Mouse (Mus musculus): ENCODE data around the gene Tprg. TPM values are rescaled to one million over a fixed set of nuclear protein-coding genes. Genes with fewer than 3 reads are reported as not detected.

Tprg gene
- polyA plus RNA-seq (2015; fragmentation: Nextera tagmentation; extraction: Ambion mirVana), result 0.15 TPM in 1 of 2 replicates, not detected in the other

- 93% methylated on average over 5 of the region's 5 CpGs for WGBS
- no peak for ATAC-seq (replicated peaks)
- no peaks in the 10 kb centered on the region for H3K4me1 ChIP-seq
- no peaks in the 10 kb centered on the region for H3K36me3 ChIP-seq (replicated peaks)
- no peak within 1 kb of the TSS for H3K27ac ChIP-seq
- H3K4me2 ChIP-seq, result no peak within 1 kb of the TSS
- H3K9me3 ChIP-seq, result no peaks in the 10 kb centered on the region
- H3K27me3 ChIP-seq (replicated peaks), result no peaks in the 10 kb centered on the region
- H3K4me3 ChIP-seq, result no peak within 1 kb of the TSS
- H3K9ac ChIP-seq, result no peak within 1 kb of the TSS
Observed at GRCm38 (mm10) chr16:25286517-25286916, at the start of gene Tprg. TSS of gene Tprg (plus strand) at chr16:25286817.

- H3K4me1 ChIP-seq, result no peaks in the 10 kb centered on the region
- ATAC-seq (replicated peaks), result no peak
- H3K27me3 ChIP-seq (replicated peaks), result no peaks in the 10 kb centered on the region
- no peak overlapping the region for H3K4me2 ChIP-seq
- H3K36me3 ChIP-seq (replicated peaks), result no peaks in the 10 kb centered on the region
- no peaks in the 10 kb centered on the region for H3K9me3 ChIP-seq
- WGBS, result 86% methylated on average over 11 of the region's 11 CpGs
- no peak overlapping the region for H3K9ac ChIP-seq
- H3K4me3 ChIP-seq, result no peak overlapping the region
- H3K27ac ChIP-seq, result no peak overlapping the region
Observed at GRCm38 (mm10) chr16:25238274-25239050, 48.2 kb upstream of the Tprg start.

- Histone ChIP-seq H3K27me3 (replicated peaks) (no peaks in the 10 kb centered on the region), H3K4me3 (no peak overlapping the region), H3K4me1 (no peaks in the 10 kb centered on the region), H3K4me2 (no peak overlapping the region), H3K27ac (no peak overlapping the region), H3K9ac (no peak overlapping the region), H3K36me3 (replicated peaks) (no peaks in the 10 kb centered on the region), H3K9me3 (no peaks in the 10 kb centered on the region)
- ATAC-seq (replicated peaks), result no peak
- 88% methylated on average over 6 of the region's 6 CpGs for WGBS
Observed at GRCm38 (mm10) chr16:25248889-25249288, 37.7 kb upstream of the Tprg start.

- Histone ChIP-seq H3K4me2 (no peak overlapping the region), H3K9me3 (no peaks in the 10 kb centered on the region), H3K27me3 (replicated peaks) (no peaks in the 10 kb centered on the region), H3K9ac (no peak overlapping the region), H3K4me1 (no peaks in the 10 kb centered on the region), H3K4me3 (no peak overlapping the region), H3K27ac (no peak overlapping the region), H3K36me3 (replicated peaks) (no peaks in the 10 kb centered on the region)
- no peak for ATAC-seq (replicated peaks)
- WGBS, result 89% methylated on average over 6 of the region's 6 CpGs
Observed at GRCm38 (mm10) chr16:25250129-25250749, 36.4 kb upstream of the Tprg start.

- Histone ChIP-seq H3K9ac (no peak overlapping the region), H3K27me3 (replicated peaks) (no peaks in the 10 kb centered on the region), H3K4me2 (no peak overlapping the region), H3K4me3 (no peak overlapping the region), H3K27ac (no peak overlapping the region), H3K36me3 (replicated peaks) (no peaks in the 10 kb centered on the region), H3K4me1 (no peaks in the 10 kb centered on the region), H3K9me3 (no peaks in the 10 kb centered on the region)
- no peak for ATAC-seq (replicated peaks)
- 76% methylated on average over 9 of the region's 9 CpGs for WGBS
Observed at GRCm38 (mm10) chr16:25251080-25251479, 35.5 kb upstream of the Tprg start.

GRCm38 (mm10) chr16:25254646-25255045, 32.0 kb upstream of the Tprg start:
- Histone ChIP-seq H3K36me3 (replicated peaks) (no peaks in the 10 kb centered on the region), H3K9me3 (no peaks in the 10 kb centered on the region), H3K9ac (no peak overlapping the region), H3K4me1 (no peaks in the 10 kb centered on the region), H3K27me3 (replicated peaks) (no peaks in the 10 kb centered on the region), H3K4me3 (no peak overlapping the region), H3K4me2 (no peak overlapping the region), H3K27ac (no peak overlapping the region)
- no peak for ATAC-seq (replicated peaks)
- WGBS, result 76% methylated on average over 6 of the region's 6 CpGs

GRCm38 (mm10) chr16:25255186-25255585, 31.4 kb upstream of the Tprg start:
- Histone ChIP-seq H3K27me3 (replicated peaks) (no peaks in the 10 kb centered on the region), H3K9me3 (no peaks in the 10 kb centered on the region), H3K36me3 (replicated peaks) (no peaks in the 10 kb centered on the region), H3K27ac (no peak overlapping the region), H3K4me2 (no peak overlapping the region), H3K9ac (no peak overlapping the region), H3K4me1 (no peaks in the 10 kb centered on the region), H3K4me3 (no peak overlapping the region)
- WGBS, result 89% methylated on average over 11 of the region's 11 CpGs
- ATAC-seq (replicated peaks), result 0 out of 2 replicates have a peak, but pooled peaks have one; percentile 56

- 86% methylated on average over 8 of the region's 8 CpGs for WGBS
Observed at GRCm38 (mm10) chr16:25255603-25256260, 30.9 kb upstream of the Tprg start.

GRCm38 (mm10) chr16:25262306-25262705, 24.3 kb upstream of the Tprg start:
- no peaks in the 10 kb centered on the region; the same call in 1 of the 2 replicates for H3K27me3 ChIP-seq (replicated peaks)
- WGBS, result 94% methylated on average over 5 of the region's 5 CpGs
- H3K9ac ChIP-seq, result no peak overlapping the region
- no peaks in the 10 kb centered on the region for H3K36me3 ChIP-seq (replicated peaks)
- H3K4me2 ChIP-seq, result no peak overlapping the region
- no peak for ATAC-seq (replicated peaks)
- no peaks in the 10 kb centered on the region for H3K9me3 ChIP-seq
- no peaks in the 10 kb centered on the region for H3K4me1 ChIP-seq
- H3K27ac ChIP-seq, result no peak overlapping the region
- no peak overlapping the region for H3K4me3 ChIP-seq

More at GRCm38 (mm10) chr16:25255603-25256260, 30.9 kb upstream of the Tprg start:
- H3K4me1 ChIP-seq, result no peaks in the 10 kb centered on the region
- H3K27me3 ChIP-seq (replicated peaks), result no peaks in the 10 kb centered on the region
- H3K9me3 ChIP-seq, result no peaks in the 10 kb centered on the region
- H3K4me2 ChIP-seq, result no peak overlapping the region
- no peak overlapping the region for H3K27ac ChIP-seq
- no peak overlapping the region for H3K9ac ChIP-seq
- H3K36me3 ChIP-seq (replicated peaks), result no peaks in the 10 kb centered on the region
- no peak overlapping the region for H3K4me3 ChIP-seq
- ATAC-seq (replicated peaks), result no peak; the same call in 1 of the 2 replicates

- 0 out of 2 replicates have a peak, but pooled peaks have one; percentile 57 for ATAC-seq (replicated peaks)
- no peaks in the 10 kb centered on the region; the same call in 1 of the 2 replicates for H3K27me3 ChIP-seq (replicated peaks)
- no peak overlapping the region for H3K27ac ChIP-seq
- H3K4me1 ChIP-seq, result no peaks in the 10 kb centered on the region
- no peak overlapping the region for H3K4me3 ChIP-seq
- H3K4me2 ChIP-seq, result no peak overlapping the region
- WGBS, result 81% methylated on average over 4 of the region's 4 CpGs
- H3K9me3 ChIP-seq, result no peaks in the 10 kb centered on the region
- H3K9ac ChIP-seq, result no peak overlapping the region
- no peaks in the 10 kb centered on the region for H3K36me3 ChIP-seq (replicated peaks)
Observed at GRCm38 (mm10) chr16:25262965-25263364, 23.7 kb upstream of the Tprg start.

- H3K4me2 ChIP-seq, result no peak overlapping the region
- peak; percentile 81 for ATAC-seq (replicated peaks)
- WGBS, result 40% methylated on average over 9 of the region's 9 CpGs
- H3K4me3 ChIP-seq, result no peak overlapping the region
- H3K9ac ChIP-seq, result no peak overlapping the region
- H3K27me3 ChIP-seq (replicated peaks), result no peaks in the 10 kb centered on the region; the same call in 1 of the 2 replicates
- no peaks in the 10 kb centered on the region for H3K36me3 ChIP-seq (replicated peaks)
- no peaks in the 10 kb centered on the region for H3K4me1 ChIP-seq
- H3K27ac ChIP-seq, result no peak overlapping the region
- no peaks in the 10 kb centered on the region for H3K9me3 ChIP-seq
Observed at GRCm38 (mm10) chr16:25263520-25264149, 23.0 kb upstream of the Tprg start.

- Histone ChIP-seq H3K36me3 (replicated peaks) (no peaks in the 10 kb centered on the region), H3K9ac (no peak overlapping the region), H3K9me3 (no peaks in the 10 kb centered on the region), H3K4me3 (no peak overlapping the region), H3K4me1 (no peaks in the 10 kb centered on the region), H3K4me2 (no peak overlapping the region), H3K27ac (no peak overlapping the region), H3K27me3 (replicated peaks) (no peaks in the 10 kb centered on the region; the same call in 1 of the 2 replicates)
- WGBS, result 84% methylated on average over 11 of the region's 11 CpGs
- no peak for ATAC-seq (replicated peaks)
Observed at GRCm38 (mm10) chr16:25265177-25265576, 21.4 kb upstream of the Tprg start.
